Mouse (Mus musculus) G1E (cell line): ENCODE results near the gene Reep1.
A peak's percentile ranks its signal among the peaks of the same experiment; 100 is the strongest.

ENCODE experiments used
- CTCF ChIP-seq: IDR thresholded peaks from 2 replicates; pipeline ENCODE4 v1.5.1; 2012; ENCODE audit warnings: low read depth, low read length, inconsistent platforms, mixed read lengths
- GATA2 ChIP-seq: IDR thresholded peaks from 2 replicates; pipeline ENCODE4 v1.6.1; 2012; ENCODE audit warnings: low read depth, low read length, inconsistent platforms, borderline replicate concordance
- POLR2AphosphoS5 ChIP-seq: IDR thresholded peaks from 2 replicates; pipeline ENCODE4 v1.6.1; 2012; ENCODE audit warnings: low read depth, low read length, inconsistent platforms; ENCODE audit not compliant: insufficient replicate concordance
- TAL1 ChIP-seq: conservative IDR thresholded peaks from 2 replicates; pipeline ENCODE4 v1.6.1; 2012; ENCODE audit warnings: low read depth, low read length, inconsistent platforms, mixed read lengths

DNA sequence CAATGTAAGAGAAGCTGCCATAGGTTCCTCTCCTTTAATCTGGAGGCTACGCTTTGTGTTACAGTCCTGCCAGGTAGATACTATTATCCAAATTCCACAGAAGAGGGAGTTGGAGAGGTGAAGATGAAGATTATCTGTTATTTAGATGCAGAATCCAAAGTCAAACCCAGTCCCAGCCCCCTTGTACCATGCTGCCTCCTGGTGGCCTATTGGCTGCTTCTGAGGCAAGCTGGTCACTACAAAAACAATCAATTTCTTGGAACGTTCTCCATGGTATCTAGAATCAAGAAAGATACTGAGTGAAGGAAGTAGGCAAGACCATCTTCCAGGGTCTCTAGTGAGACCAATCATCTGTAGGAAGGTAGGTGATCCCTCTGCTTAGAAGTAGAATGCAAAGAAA lies 34.2 kb upstream of the Reep1 start:
- TF ChIP-seq POLR2AphosphoS5 = no peak
- peak; percentile 52; the same call in 1 of the 2 replicates for TF ChIP-seq CTCF
- TF ChIP-seq GATA2 = no peak
- TF ChIP-seq TAL1 = no peak
